Mouse (Mus musculus) liver, embryonic 15.5 days (tissue): ENCODE measurements around the gene Olfr924. TPM values are rescaled to one million over a fixed set of nuclear protein-coding genes. Genes with fewer than 3 reads are reported as not detected.
"Not testable (repeated sequence)": the region's sequence is repeated elsewhere in the genome, so short reads cannot be mapped to it uniquely, and the experiment has no call there.

Source experiments
- ATAC-seq: fragments of 200-750 bp; cut with Nextera tagmentation; 2 replicates; pipeline ENCODE4 v1.8.0; 2017; ENCODE audit warnings: moderate number of reproducible peaks, mild to moderate bottlenecking, moderate library complexity; ENCODE audit not compliant: insufficient read depth
- H3K27ac ChIP-seq: fragments of 300-500 bp; sonication (generic); replicated peaks from 2 replicates; pipeline ENCODE4 v1.5.1; 2015; ENCODE audit warnings: mild to moderate bottlenecking, inconsistent platforms
- H3K27me3 ChIP-seq: fragments of 300-500 bp; sonication (generic); 2 replicates; pipeline ENCODE4 v1.6.1; 2015; ENCODE audit warnings: mild to moderate bottlenecking, inconsistent platforms
- H3K36me3 ChIP-seq: fragments of 300-500 bp; sonication (generic); replicated peaks from 2 replicates; pipeline ENCODE4 v1.6.1; 2015; ENCODE audit warnings: moderate library complexity, mild to moderate bottlenecking, inconsistent platforms
- H3K4me1 ChIP-seq: fragments of 300-500 bp; sonication (generic); replicated peaks from 2 replicates; pipeline ENCODE4 v1.6.1; 2015; ENCODE audit warnings: inconsistent platforms
- H3K4me2 ChIP-seq: fragments of 300-500 bp; sonication (generic); 2 replicates; pipeline ENCODE4 v1.6.1; 2015; ENCODE audit warnings: moderate library complexity, mild to moderate bottlenecking, inconsistent platforms
- H3K4me3 ChIP-seq: fragments of 300-500 bp; sonication (generic); replicated peaks from 2 replicates; pipeline ENCODE4 v1.5.1; 2015; ENCODE audit warnings: mild to moderate bottlenecking, inconsistent platforms
- H3K9ac ChIP-seq: fragments of 300-500 bp; sonication (generic); 2 replicates; pipeline ENCODE4 v1.6.1; 2015; ENCODE audit warnings: moderate library complexity, mild to moderate bottlenecking, inconsistent platforms
- H3K9me3 ChIP-seq: fragments of 300-500 bp; sonication (generic); replicated peaks from 2 replicates; pipeline ENCODE4 v1.6.1; 2016; ENCODE audit warnings: inconsistent platforms
- WGBS: fragments of 180-500 bp; shearing (Covaris S2); methylation state at CpG from one replicate; pipeline ENCODE4 v1.1.7; 2015; ENCODE audit warnings: mixed read lengths; ENCODE audit not compliant: insufficient replicate concordance; 5-methylcytosine and 5-hydroxymethylcytosine counted together
- polyA plus RNA-seq: library from polyadenylated mRNA; unstranded; fragments of >200 nt; fragmentation: Nextera tagmentation; extraction: Ambion mirVana; gene quantifications from 2 replicates; pipeline ENCODE4 v1.2.1, GENCODE M21; 2015

Gene Olfr924
- polyA plus RNA-seq: not detected in 2 replicates

DNA sequence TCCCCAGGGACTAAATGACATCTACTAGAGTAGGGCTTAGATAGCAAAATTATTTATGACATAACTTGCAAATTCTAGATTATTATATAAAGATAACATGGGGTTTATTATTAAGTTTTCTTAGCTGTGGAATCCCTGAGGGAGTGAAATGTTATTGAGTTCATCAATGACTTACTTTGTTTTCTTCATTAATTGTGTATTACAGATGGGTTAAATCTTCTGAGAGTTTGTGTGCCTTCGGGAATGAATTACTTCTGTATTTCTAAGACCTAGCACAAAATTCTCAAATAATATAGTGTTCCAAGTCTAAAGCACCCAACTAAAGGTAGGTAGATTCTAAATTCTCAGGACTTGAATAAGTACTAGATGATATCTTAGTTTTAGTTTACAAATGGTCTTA is at the start of gene Olfr924:
Gene Olfr924, plus strand, starts transcription at position 301 of the 400 bp plus-strand sequence.
- Histone ChIP-seq H3K9me3 (no peaks in the 10 kb centered on the region), H3K27ac (no peak within 1 kb of the TSS), H3K36me3 (no peaks in the 10 kb centered on the region), H3K4me2 (no peak within 1 kb of the TSS), H3K4me3 (no peak within 1 kb of the TSS), H3K9ac (no peak within 1 kb of the TSS), H3K27me3 (no peaks in the 10 kb centered on the region), H3K4me1 (no peaks in the 10 kb centered on the region)
- ATAC-seq: no peak
- WGBS: 44% methylated on average over 1 of the region's 1 CpGs

- H3K4me2 ChIP-seq: no peak overlapping the region
- H3K4me3 ChIP-seq: no peak overlapping the region
- ATAC-seq: no peak
- no peak overlapping the region for H3K9ac ChIP-seq
- H3K27me3 ChIP-seq: no peaks in the 10 kb centered on the region
- no peak overlapping the region for H3K27ac ChIP-seq
- H3K9me3 ChIP-seq: no peaks in the 10 kb centered on the region
- no peaks in the 10 kb centered on the region for H3K36me3 ChIP-seq
- H3K4me1 ChIP-seq: no peaks in the 10 kb centered on the region
Observed at GRCm38 (mm10) chr9:38805696-38806095, 38.6 kb upstream of the Olfr924 start.

GRCm38 (mm10) chr9:38814314-38814713 is 29.9 kb upstream of the Olfr924 start, which contains the start of gene Olfr922:
Olfr922 (plus strand) TSS chr9:38814614.
- 39% methylated on average over 2 of the region's 2 CpGs for WGBS
- no peak within 1 kb of the TSS for H3K4me2 ChIP-seq
- no peaks in the 10 kb centered on the region for H3K4me1 ChIP-seq
- H3K9me3 ChIP-seq: no peaks in the 10 kb centered on the region
- no peak within 1 kb of the TSS for H3K4me3 ChIP-seq
- H3K9ac ChIP-seq: no peak within 1 kb of the TSS
- ATAC-seq: no peak
- no peaks in the 10 kb centered on the region for H3K36me3 ChIP-seq
- no peak within 1 kb of the TSS for H3K27ac ChIP-seq
- no peaks in the 10 kb centered on the region for H3K27me3 ChIP-seq

- no peak for ATAC-seq
- WGBS: 65% methylated on average over 1 of the region's 1 CpGs
- Histone ChIP-seq H3K9ac (no peak overlapping the region), H3K9me3 (no peaks in the 10 kb centered on the region), H3K4me2 (no peak overlapping the region), H3K4me3 (no peak overlapping the region), H3K27ac (no peak overlapping the region), H3K27me3 (no peaks in the 10 kb centered on the region), H3K36me3 (no peaks in the 10 kb centered on the region), H3K4me1 (no peaks in the 10 kb centered on the region)
Observed at GRCm38 (mm10) chr9:38815458-38815986, 28.7 kb upstream of the Olfr924 start.

DNA sequence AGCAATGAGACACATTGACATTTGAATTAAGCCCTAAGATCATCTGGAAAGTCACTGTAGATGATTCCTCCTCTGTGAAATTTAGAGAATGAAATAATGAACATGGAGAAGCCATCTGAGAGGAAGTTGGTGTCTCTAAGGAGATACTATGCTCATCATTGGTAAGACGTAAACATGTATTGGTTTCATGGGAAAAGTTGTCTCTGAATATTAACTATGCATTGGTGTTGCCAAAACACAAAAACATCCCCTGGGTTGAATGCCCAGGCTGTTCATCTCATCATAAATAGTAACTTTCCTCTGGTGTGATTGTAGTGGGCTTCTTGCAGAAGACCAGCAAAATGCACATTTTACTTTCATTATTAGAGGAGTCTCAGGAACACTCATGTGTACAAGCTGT is 18.0 kb upstream of the Olfr924 start, which contains the start of gene Olfr923:
Gene Olfr923, plus strand, starts transcription at position 301 of the 400 bp plus-strand sequence.
- no peak for ATAC-seq
- no peak within 1 kb of the TSS for H3K9ac ChIP-seq
- H3K27ac ChIP-seq: no peak within 1 kb of the TSS
- no peak within 1 kb of the TSS for H3K4me3 ChIP-seq
- H3K4me1 ChIP-seq: no peaks in the 10 kb centered on the region
- H3K4me2 ChIP-seq: no peak within 1 kb of the TSS
- no peaks in the 10 kb centered on the region for H3K9me3 ChIP-seq
- WGBS: 64% methylated on average over 1 of the region's 1 CpGs
- H3K36me3 ChIP-seq: no peaks in the 10 kb centered on the region
- no peaks in the 10 kb centered on the region for H3K27me3 ChIP-seq

DNA sequence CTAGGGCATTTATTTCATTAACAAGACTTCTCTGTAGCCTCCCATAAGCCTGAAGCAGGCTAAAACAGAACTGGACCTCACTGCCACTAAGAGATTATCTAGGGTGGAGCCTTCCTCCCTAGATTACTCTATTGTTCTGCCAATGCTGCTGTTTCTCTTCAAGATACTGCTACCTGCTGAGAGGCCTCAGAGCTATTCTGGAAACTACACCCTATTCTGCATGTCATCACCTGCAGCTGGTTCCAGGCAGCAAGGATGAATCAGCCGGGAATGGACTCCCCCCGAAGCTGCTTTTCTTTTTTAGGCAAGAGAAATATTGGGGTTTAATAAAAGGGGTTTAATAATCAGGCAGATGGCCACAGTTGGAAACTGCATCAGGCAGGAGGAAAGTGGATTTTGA is 11.2 kb upstream of the Olfr924 start:
- Histone ChIP-seq H3K27ac (no peak overlapping the region), H3K36me3 (no peaks in the 10 kb centered on the region), H3K27me3 (no peaks in the 10 kb centered on the region), H3K4me3 (no peak overlapping the region), H3K4me2 (no peak overlapping the region), H3K9ac (no peak overlapping the region), H3K9me3 (no peaks in the 10 kb centered on the region), H3K4me1 (no peaks in the 10 kb centered on the region)
- 63% methylated on average over 2 of the region's 2 CpGs for WGBS
- ATAC-seq: no peak

GRCm38 (mm10) chr9:38854760-38855159 is 10.5 kb downstream of the Olfr924 start, which contains the start of gene Olfr26:
Olfr26 (plus strand) TSS chr9:38855060.
- no peak within 1 kb of the TSS for H3K27ac ChIP-seq
- no peaks in the 10 kb centered on the region for H3K27me3 ChIP-seq
- H3K9me3 ChIP-seq: no peaks in the 10 kb centered on the region
- no peak for ATAC-seq
- no peaks in the 10 kb centered on the region for H3K36me3 ChIP-seq
- H3K4me3 ChIP-seq: no peak within 1 kb of the TSS
- no peaks in the 10 kb centered on the region for H3K4me1 ChIP-seq
- H3K4me2 ChIP-seq: no peak within 1 kb of the TSS
- no peak within 1 kb of the TSS for H3K9ac ChIP-seq

DNA sequence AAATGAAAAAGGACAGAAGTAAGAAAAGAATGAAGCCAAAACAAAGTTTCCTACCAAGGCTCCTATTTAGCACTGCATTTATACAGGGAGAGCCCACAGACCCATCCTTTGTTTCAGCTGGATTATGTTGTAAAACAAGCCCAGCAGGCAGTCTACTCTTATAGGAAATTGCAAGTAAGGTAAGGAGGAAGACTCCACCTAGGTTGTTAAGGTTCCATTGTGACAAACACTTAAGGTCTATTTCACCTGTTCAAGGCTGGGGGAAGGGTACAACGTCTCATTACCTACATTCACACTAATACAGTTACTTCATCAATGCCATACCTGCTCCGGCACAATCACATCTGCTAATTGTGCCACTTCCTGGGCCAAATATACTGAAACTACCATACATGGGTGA is 30.6 kb downstream of the Olfr924 start:
- H3K27me3 ChIP-seq, H3K9ac ChIP-seq, H3K27ac ChIP-seq, ATAC-seq, H3K4me1 ChIP-seq, H3K4me3 ChIP-seq, H3K9me3 ChIP-seq, H3K36me3 ChIP-seq, H3K4me2 ChIP-seq: not testable (repeated sequence)
- 44% methylated on average over 2 of the region's 2 CpGs for WGBS

DNA sequence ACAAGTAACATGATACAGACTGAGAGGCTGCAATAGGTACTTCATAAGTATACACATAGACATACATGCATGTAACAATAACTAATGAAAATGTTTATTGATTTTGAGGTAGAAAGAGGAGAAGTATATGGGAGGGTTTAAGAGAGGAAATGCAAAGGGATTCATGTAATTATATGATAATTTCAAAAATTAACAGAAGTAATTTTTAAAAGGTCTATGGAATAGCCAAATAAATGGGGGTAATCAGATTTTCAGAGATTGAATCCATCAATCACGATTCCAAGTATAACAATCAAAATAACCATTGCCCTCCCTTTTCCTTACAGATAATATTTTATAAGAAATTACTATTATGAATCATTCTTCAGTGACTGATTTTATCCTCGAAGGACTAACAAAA is 32.6 kb downstream of the Olfr924 start, which contains the start of gene Olfr926:
Gene Olfr926, plus strand, starts transcription at position 301 of the 400 bp plus-strand sequence.
- Histone ChIP-seq H3K4me1 (no peaks in the 10 kb centered on the region), H3K4me2 (no peak within 1 kb of the TSS), H3K27ac (no peak within 1 kb of the TSS), H3K36me3 (no peaks in the 10 kb centered on the region), H3K4me3 (no peak within 1 kb of the TSS), H3K27me3 (no peaks in the 10 kb centered on the region), H3K9ac (no peak within 1 kb of the TSS), H3K9me3 (no peaks in the 10 kb centered on the region)
- WGBS: 46% methylated on average over 2 of the region's 2 CpGs
- ATAC-seq: no peak

Other genes starting within 250 kb of the Olfr924 start
- not detected in 2 replicates for gene Olfr914, start 239.3 kb upstream of the Olfr924 start, polyA plus RNA-seq
- not detected in 2 replicates for gene Olfr916, start 184.6 kb upstream of the Olfr924 start, polyA plus RNA-seq
- not detected in 2 replicates for gene Olfr917, start 178.6 kb upstream of the Olfr924 start, polyA plus RNA-seq
- gene Olfr918, start 169.8 kb upstream of the Olfr924 start, polyA plus RNA-seq: not detected in 2 replicates
- not detected in 2 replicates for gene Olfr919, start 140.8 kb upstream of the Olfr924 start, polyA plus RNA-seq
- 7.8 and 8.2 TPM in 2 replicates for gene Vwa5a, start 126.2 kb upstream of the Olfr924 start, polyA plus RNA-seq
- 0.02 TPM in 1 of 2 replicates, not detected in the other for gene Olfr920, start 92.2 kb upstream of the Olfr924 start, polyA plus RNA-seq
- not detected in 2 replicates for gene Olfr921, start 71.4 kb upstream of the Olfr924 start, polyA plus RNA-seq
- gene Olfr922, start 29.8 kb upstream of the Olfr924 start, polyA plus RNA-seq: not detected in 2 replicates
- 0.03 TPM in 1 of 2 replicates, not detected in the other for gene Olfr923, start 17.9 kb upstream of the Olfr924 start, polyA plus RNA-seq
- gene Olfr26, start 10.6 kb downstream of the Olfr924 start, polyA plus RNA-seq: not detected in 2 replicates
- gene Olfr926, start 32.7 kb downstream of the Olfr924 start, polyA plus RNA-seq: not detected in 2 replicates
- not detected in 2 replicates for gene Olfr930, start 85.4 kb downstream of the Olfr924 start, polyA plus RNA-seq
- not detected in 2 replicates for gene Olfr933, start 127.9 kb downstream of the Olfr924 start, polyA plus RNA-seq
- gene Olfr934, start 143.9 kb downstream of the Olfr924 start, polyA plus RNA-seq: not detected in 2 replicates
- gene Olfr935, start 155.2 kb downstream of the Olfr924 start, polyA plus RNA-seq: not detected in 2 replicates
- gene Olfr146, start 178.9 kb downstream of the Olfr924 start, polyA plus RNA-seq: not detected in 2 replicates
- gene Olfr937, start 220.5 kb downstream of the Olfr924 start, polyA plus RNA-seq: not detected in 2 replicates
- gene Olfr938, start 234.4 kb downstream of the Olfr924 start, polyA plus RNA-seq: not detected in 2 replicates